Mouse (Mus musculus) liver, adult 2 months (tissue): Measurements from ENCODE around the gene Gper1. TPM values are rescaled to one million over a fixed set of nuclear protein-coding genes. Genes with fewer than 3 reads are reported as not detected.

ENCODE experiments used
- DNase-seq: peaks from one replicate; pipeline ENCODE4 v3.0.0-alpha.2; 2011; ENCODE audit warnings: low read depth, low spot score; ENCODE audit errors: extremely low read depth
- H3K27ac ChIP-seq: fragments of 200-500 bp; replicated peaks from 2 replicates; pipeline ENCODE4 v1.5.1; 2012; ENCODE audit warnings: low read depth, mild to moderate bottlenecking, control low read depth, inconsistent platforms, low read length; ENCODE audit not compliant: insufficient read depth
- H3K27me3 ChIP-seq: fragments of 200-500 bp; 2 replicates; pipeline ENCODE4 v1.6.1; 2012; ENCODE audit warnings: mild to moderate bottlenecking, moderate library complexity, low read length, inconsistent platforms; ENCODE audit not compliant: control insufficient read depth, insufficient read depth
- H3K36me3 ChIP-seq: fragments of 200-500 bp; 2 replicates; pipeline ENCODE4 v1.6.1; 2012; ENCODE audit warnings: low read length, inconsistent platforms; ENCODE audit not compliant: control insufficient read depth, insufficient read depth
- H3K4me1 ChIP-seq: fragments of 200-500 bp; 2 replicates; pipeline ENCODE4 v1.6.1; 2011; ENCODE audit warnings: low read length; ENCODE audit not compliant: control insufficient read depth, insufficient read depth
- H3K4me3 ChIP-seq: fragments of 200-500 bp; 2 replicates; pipeline ENCODE4 v1.5.1; 2011; ENCODE audit warnings: low read depth, mild to moderate bottlenecking, control low read depth, low read length, moderate library complexity; ENCODE audit not compliant: insufficient read depth
- H3K79me2 ChIP-seq: fragments of 200-500 bp; 2 replicates; pipeline ENCODE4 v1.6.1; 2012; ENCODE audit warnings: inconsistent platforms, mild to moderate bottlenecking, low read length, moderate library complexity; ENCODE audit not compliant: control insufficient read depth, insufficient read depth
- H3K9ac ChIP-seq: fragments of 200-500 bp; 2 replicates; pipeline ENCODE4 v1.6.1; 2012; ENCODE audit warnings: low read depth, mild to moderate bottlenecking, control low read depth, inconsistent platforms, low read length
- CTCF ChIP-seq: fragments of 200-500 bp; IDR thresholded peaks from 2 replicates; pipeline ENCODE4 v1.5.1; 2011; ENCODE audit warnings: low read depth, low read length, control low read depth
- POLR2A ChIP-seq: fragments of 200-500 bp; IDR thresholded peaks from 2 replicates; pipeline ENCODE4 v1.6.1; 2011; ENCODE audit warnings: low read length, control low read depth; ENCODE audit not compliant: insufficient read depth; ENCODE audit errors: extremely low read depth
- WGBS: fragments of 180-500 bp; shearing (Covaris S2); methylation state at CpG from one replicate; pipeline ENCODE4 v1.1.7; 2018; 5-methylcytosine and 5-hydroxymethylcytosine counted together
- polyA plus RNA-seq: library from polyadenylated mRNA; depleted of rRNA; stranded (reverse); fragments of >200 nt; gene quantifications from 2 replicates; pipeline ENCODE4 v1.2.3, GENCODE M21; 2012
- total RNA-seq: library from RNA; depleted of rRNA; stranded (reverse); fragments of >200 nt; gene quantifications from 2 replicates; pipeline ENCODE4 v1.2.3, GENCODE M21; 2014

The Gper1 gene
- total and polyA plus RNA-seq, 2 experiments = 0.02 TPM; not detected in 1

DNA sequence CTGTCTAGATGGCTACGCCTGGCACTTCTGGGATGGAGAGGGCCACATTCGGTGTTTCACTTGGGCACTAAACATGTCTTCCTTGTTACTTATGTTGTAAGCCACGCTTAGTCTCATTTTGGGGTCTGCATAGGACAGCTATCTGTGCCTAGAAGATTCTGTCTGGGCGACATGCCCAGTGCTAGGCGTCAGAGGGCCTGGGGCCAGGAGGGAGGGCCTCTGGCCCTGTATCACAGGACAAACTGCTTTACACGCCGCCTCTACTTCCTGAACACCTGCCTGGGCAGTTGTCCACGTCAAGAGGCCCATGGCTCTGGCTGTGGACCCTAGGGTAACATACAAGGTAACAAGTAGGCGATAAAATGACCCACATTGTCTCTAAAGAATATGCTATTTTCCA, 5.0 kb downstream of the Gper1 start:
- Histone ChIP-seq H3K4me1 (no peaks in the 10 kb centered on the region), H3K27me3 (no peaks in the 10 kb centered on the region), H3K27ac (no peak overlapping the region), H3K79me2 (no peaks in the 10 kb centered on the region), H3K4me3 (no peak overlapping the region), H3K36me3 (no peaks in the 10 kb centered on the region), H3K9ac (no peak overlapping the region)
- 55% methylated on average over 9 of the region's 9 CpGs for WGBS
- DNase-seq = peak; percentile 46
- TF ChIP-seq CTCF (no peak), POLR2A (no peak)

DNA sequence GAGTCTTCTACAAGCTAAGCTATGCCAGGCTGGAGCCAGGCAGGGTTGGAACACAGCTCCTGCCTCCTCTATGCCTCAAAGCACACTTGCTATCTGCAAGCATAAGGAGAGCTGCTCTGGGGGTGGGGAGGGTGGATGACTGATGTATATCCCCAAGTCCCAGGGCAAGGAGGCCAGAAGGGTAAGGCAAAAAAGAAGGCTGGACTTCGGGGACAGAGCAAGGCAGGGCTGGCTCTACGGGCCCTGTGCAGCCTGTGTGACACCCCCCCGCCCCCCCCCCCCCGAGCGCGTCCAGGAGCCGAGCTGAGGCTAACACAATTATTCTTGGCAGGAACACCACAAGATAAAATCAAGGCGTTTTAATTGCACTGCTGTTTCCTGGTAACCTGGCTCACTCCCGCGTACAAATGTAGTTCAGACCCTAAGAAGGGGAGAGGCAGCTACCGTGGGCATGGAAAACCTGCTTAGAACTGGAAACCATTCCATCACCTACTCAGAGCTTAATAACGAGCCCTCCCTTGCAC, 6.9 kb downstream of the Gper1 start:
- WGBS = 63% methylated on average over 12 of the region's 12 CpGs
- DNase-seq = no peak
- Histone ChIP-seq H3K27me3 (no peaks in the 10 kb centered on the region), H3K27ac (no peak overlapping the region), H3K4me3 (no peak overlapping the region), H3K4me1 (no peaks in the 10 kb centered on the region), H3K9ac (no peak overlapping the region), H3K79me2 (no peaks in the 10 kb centered on the region), H3K36me3 (no peaks in the 10 kb centered on the region)
- TF ChIP-seq CTCF = no peak

DNA sequence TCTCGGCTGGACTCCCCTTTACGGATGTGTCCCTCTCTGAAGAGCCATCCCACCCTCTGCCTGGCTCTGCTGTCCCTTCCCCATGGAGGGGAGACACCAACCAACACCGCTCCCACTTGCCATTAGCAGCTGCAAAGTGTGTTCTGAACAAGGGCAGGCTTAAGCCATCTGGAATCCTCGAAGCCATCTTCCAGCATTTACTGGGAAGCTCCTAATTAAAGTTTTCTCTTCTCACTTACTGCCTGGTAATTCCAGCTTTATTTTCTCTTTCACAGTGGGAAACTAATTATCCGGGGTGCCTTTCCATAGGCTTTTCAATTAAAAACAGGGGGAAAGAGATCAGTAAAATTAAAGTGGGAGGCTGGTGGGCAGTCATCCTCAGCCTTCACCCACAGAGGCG, 9.4 kb downstream of the Gper1 start:
- Histone ChIP-seq H3K9ac (no peak overlapping the region), H3K4me3 (no peak overlapping the region), H3K36me3 (no peaks in the 10 kb centered on the region), H3K27ac (no peak overlapping the region), H3K27me3 (no peaks in the 10 kb centered on the region), H3K4me1 (no peaks in the 10 kb centered on the region), H3K79me2 (no peaks in the 10 kb centered on the region)
- no peak for DNase-seq
- WGBS = 88% methylated on average over 6 of the region's 6 CpGs
- TF ChIP-seq CTCF (no peak), POLR2A (no peak)

DNA sequence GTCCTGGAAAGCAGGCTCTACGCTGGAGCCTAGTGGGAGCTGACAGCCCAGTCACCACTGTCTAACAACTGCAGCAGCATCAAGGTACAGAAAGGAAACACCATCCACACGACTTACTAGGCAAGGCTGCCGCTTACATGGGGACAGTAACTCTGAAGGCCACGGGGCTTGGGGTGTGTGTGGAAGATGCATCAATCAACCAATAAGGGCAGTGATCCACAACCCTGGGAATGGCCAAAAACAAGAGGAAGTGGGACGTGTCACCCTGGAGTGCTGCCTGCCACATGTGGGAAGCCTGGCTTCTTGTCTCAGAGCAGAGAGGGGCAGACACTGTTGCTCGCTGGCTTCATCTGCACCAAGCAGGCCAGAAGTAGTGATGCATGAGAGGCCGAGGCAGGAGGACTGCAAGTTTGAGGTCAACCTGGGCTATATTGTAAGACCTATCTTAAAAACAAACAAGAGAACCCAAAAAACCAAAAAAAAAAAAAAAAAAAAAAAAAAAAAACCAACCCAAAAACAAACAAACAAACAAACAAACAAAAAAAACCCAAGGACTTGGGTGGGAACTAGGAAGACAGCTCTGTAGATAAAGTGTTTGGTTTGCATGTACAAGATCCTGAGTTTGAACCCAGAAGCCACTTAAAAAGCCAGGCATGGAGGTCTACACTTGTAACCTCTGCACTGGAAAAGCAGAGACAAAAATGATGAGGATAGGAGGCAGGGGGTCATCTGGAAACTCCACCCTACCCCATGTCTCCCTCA, 10.0 kb downstream of the Gper1 start:
- 74% methylated on average over 7 of the region's 7 CpGs for WGBS
- H3K27ac ChIP-seq = no peak overlapping the region
- DNase-seq = no peak
- TF ChIP-seq CTCF = no peak
- no peak for TF ChIP-seq POLR2A
- H3K79me2 ChIP-seq = no peaks in the 10 kb centered on the region
- no peak overlapping the region for H3K4me3 ChIP-seq
- no peak overlapping the region for H3K9ac ChIP-seq
- no peaks in the 10 kb centered on the region for H3K36me3 ChIP-seq
- no peaks in the 10 kb centered on the region for H3K27me3 ChIP-seq
- H3K4me1 ChIP-seq = no peaks in the 10 kb centered on the region

DNA sequence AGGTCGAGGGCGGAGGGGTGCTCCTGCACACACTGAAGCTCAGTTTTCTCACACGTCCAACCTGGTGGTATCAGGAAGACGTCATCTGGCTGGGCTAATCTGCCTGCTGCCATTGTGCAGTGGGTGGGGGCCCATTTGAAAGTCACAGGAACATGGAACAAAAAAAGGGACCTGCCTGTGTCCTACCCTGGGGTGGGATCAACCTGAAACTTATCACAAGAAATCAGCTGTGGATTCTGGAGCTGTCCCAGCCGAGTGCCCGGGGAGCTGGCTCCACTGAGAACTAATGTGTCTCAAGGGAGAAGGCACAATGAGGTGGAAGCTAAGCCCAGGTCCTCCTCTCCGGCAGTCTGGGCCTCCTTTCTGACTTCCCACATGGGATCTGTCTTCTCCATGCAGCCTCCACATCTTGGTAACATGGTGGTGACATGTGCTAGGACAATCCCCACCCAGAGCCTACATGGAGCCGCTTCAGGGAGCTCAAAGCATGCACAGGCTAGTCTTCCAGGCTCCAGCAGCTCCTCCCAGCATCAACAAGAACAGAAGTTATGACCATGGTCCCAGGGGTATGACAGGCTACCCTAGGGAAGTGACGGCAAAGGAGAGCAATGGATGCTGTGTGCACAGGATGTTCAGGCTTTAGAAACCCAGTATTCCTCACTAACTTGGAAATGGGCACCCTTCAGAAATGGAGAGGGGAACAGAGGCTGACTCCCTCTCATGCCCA, 11.1 kb downstream of the Gper1 start:
- Histone ChIP-seq H3K79me2 (no peaks in the 10 kb centered on the region), H3K9ac (no peak overlapping the region), H3K4me1 (no peaks in the 10 kb centered on the region), H3K4me3 (no peak overlapping the region), H3K27ac (no peak overlapping the region), H3K36me3 (no peaks in the 10 kb centered on the region), H3K27me3 (no peaks in the 10 kb centered on the region)
- TF ChIP-seq CTCF (no peak), POLR2A (no peak)
- no peak for DNase-seq
- WGBS = 85% methylated on average over 9 of the region's 9 CpGs

DNA sequence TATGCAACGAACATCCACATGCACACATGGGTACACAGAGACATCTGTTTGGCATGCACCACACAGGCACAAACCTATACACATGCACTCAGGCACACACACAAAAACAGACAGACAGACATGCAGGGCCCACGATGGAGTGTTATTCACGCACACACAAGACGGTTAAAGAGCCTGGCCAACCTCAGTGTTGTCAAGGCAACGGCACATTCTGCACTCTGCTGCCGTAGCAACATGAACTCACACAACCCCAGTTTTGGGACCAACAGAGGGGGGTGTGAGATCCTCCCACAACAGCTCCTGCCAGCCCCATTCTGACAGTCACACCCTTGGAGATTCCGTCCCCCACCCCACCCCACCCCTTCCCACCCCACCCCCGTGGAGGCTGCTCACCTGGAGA, 12.0 kb downstream of the Gper1 start:
- Histone ChIP-seq H3K79me2 (no peaks in the 10 kb centered on the region), H3K9ac (no peak overlapping the region), H3K4me1 (no peaks in the 10 kb centered on the region), H3K27ac (no peak overlapping the region), H3K4me3 (no peak overlapping the region), H3K36me3 (no peaks in the 10 kb centered on the region), H3K27me3 (no peaks in the 10 kb centered on the region)
- no peak for DNase-seq
- TF ChIP-seq POLR2A (no peak), CTCF (no peak)
- WGBS = 82% methylated on average over 8 of the region's 8 CpGs
